Mouse (Mus musculus) hindbrain, embryonic 14.5 days (tissue): ENCODE measurements around the gene Cacna1c. TPM values are rescaled to one million over a fixed set of nuclear protein-coding genes. Genes with fewer than 3 reads are reported as not detected.
"Not testable (repeated sequence)": the region's sequence is repeated elsewhere in the genome, so short reads cannot be mapped to it uniquely, and the experiment has no call there.

ENCODE experiments used
- ATAC-seq: fragments of 200-750 bp; cut with Nextera tagmentation; 2 replicates; pipeline ENCODE4 v1.8.0; 2017; ENCODE audit warnings: moderate number of reproducible peaks, mild to moderate bottlenecking, moderate TSS enrichment, moderate library complexity; ENCODE audit not compliant: low FRiP score
- DNase-seq: peaks from one replicate; pipeline ENCODE4 v3.0.0-alpha.2; 2015; ENCODE audit warnings: low spot score
- H3K27ac ChIP-seq: fragments of 300-500 bp; sonication (generic); 2 replicates; pipeline ENCODE4 v1.5.1; 2014; ENCODE audit warnings: mild to moderate bottlenecking, moderate library complexity
- H3K27me3 ChIP-seq: fragments of 300-500 bp; sonication (generic); 2 replicates; pipeline ENCODE4 v1.6.1; 2014; ENCODE audit warnings: mild to moderate bottlenecking, low read length, mixed read lengths; ENCODE audit not compliant: control insufficient read depth, insufficient read depth
- H3K36me3 ChIP-seq: fragments of 300-500 bp; sonication (generic); replicated peaks from 2 replicates; pipeline ENCODE4 v1.6.1; 2014; ENCODE audit not compliant: control insufficient read depth, insufficient read depth
- H3K4me1 ChIP-seq: fragments of 300-500 bp; sonication (generic); replicated peaks from 2 replicates; pipeline ENCODE4 v1.6.1; 2014; ENCODE audit warnings: antibody characterized with exemption, low read length, mixed read lengths; ENCODE audit not compliant: control insufficient read depth, insufficient read depth
- H3K4me2 ChIP-seq: fragments of 300-500 bp; sonication (generic); replicated peaks from 2 replicates; pipeline ENCODE4 v1.6.1; 2014; ENCODE audit warnings: mild to moderate bottlenecking, moderate library complexity
- H3K4me3 ChIP-seq: fragments of 300-500 bp; sonication (generic); replicated peaks from 2 replicates; pipeline ENCODE4 v1.5.1; 2014; ENCODE audit warnings: mild to moderate bottlenecking, low read length
- H3K9ac ChIP-seq: fragments of 300-500 bp; sonication (generic); 2 replicates; pipeline ENCODE4 v1.6.1; 2014
- H3K9me3 ChIP-seq: fragments of 300-500 bp; sonication (generic); 2 replicates; pipeline ENCODE4 v1.6.1; 2016; ENCODE audit warnings: low read length; ENCODE audit not compliant: control insufficient read depth
- WGBS: fragments of 180-500 bp; shearing (Covaris S2); extraction: QIAGEN DNeasy Blood & Tissue Kit; methylation state at CpG from one replicate; pipeline ENCODE4 v1.1.7; 2014; 5-methylcytosine and 5-hydroxymethylcytosine counted together
- polyA plus RNA-seq: library from polyadenylated mRNA; unstranded; fragments of >200 nt; fragmentation: Nextera tagmentation; extraction: Ambion mirVana; gene quantifications from 2 replicates; pipeline ENCODE4 v1.2.1, GENCODE M21; 2014

The Cacna1c gene
- polyA plus RNA-seq, 1 experiment from 2014 or later, result 10.1 TPM

- Histone ChIP-seq H3K9me3 (no peaks in the 10 kb centered on the region), H3K27me3 (peaks cover 11% of the 10 kb centered on the region), H3K36me3 (peaks cover 46% of the 10 kb centered on the region), H3K27ac (no peak overlapping the region), H3K4me1 (peaks cover 17% of the 10 kb centered on the region), H3K9ac (peak overlapping the region; percentile 37; the same call in 1 of the 2 replicates), H3K4me3 (peak overlapping the region; percentile 27), H3K4me2 (peak overlapping the region; percentile 59)
- ATAC-seq (no peak; the same call in 1 of the 2 replicates), DNase-seq (no peak)
- WGBS, result 35% methylated on average over 10 of the region's 10 CpGs
These were observed 602.1 kb downstream of the Cacna1c start for GRCm38 (mm10) chr6:118594070-118594469.

- 2% methylated on average over 34 of the region's 34 CpGs for WGBS
- DNase-seq, result peak; percentile 48
These were observed 602.7 kb downstream of the Cacna1c start for GRCm38 (mm10) chr6:118593377-118594061.

GRCm38 (mm10) chr6:118592662-118593376 is 603.4 kb downstream of the Cacna1c start:
- H3K9ac ChIP-seq, result peak overlapping the region; percentile 37; the same call in 1 of the 2 replicates
- 26% methylated on average over 21 of the region's 21 CpGs for WGBS

More at GRCm38 (mm10) chr6:118593377-118594061, 602.7 kb downstream of the Cacna1c start:
- H3K9me3 ChIP-seq, result no peaks in the 10 kb centered on the region
- peaks cover 17% of the 10 kb centered on the region for H3K4me1 ChIP-seq
- peaks cover 41% of the 10 kb centered on the region for H3K36me3 ChIP-seq
- H3K4me2 ChIP-seq, result peak overlapping the region; percentile 59
- ATAC-seq, result peak; percentile 34; the same call in 1 of the 2 replicates
- peak overlapping the region; percentile 27 for H3K4me3 ChIP-seq
- peaks cover 11% of the 10 kb centered on the region for H3K27me3 ChIP-seq
- H3K9ac ChIP-seq, result peak overlapping the region; percentile 37
- H3K27ac ChIP-seq, result no peak overlapping the region

GRCm38 (mm10) chr6:118578741-118579140 is 617.5 kb downstream of the Cacna1c start:
- not testable (repeated sequence) for H3K4me2 ChIP-seq, H3K9ac ChIP-seq, H3K27me3 ChIP-seq, DNase-seq, H3K9me3 ChIP-seq, ATAC-seq, H3K36me3 ChIP-seq, H3K4me3 ChIP-seq, H3K4me1 ChIP-seq, H3K27ac ChIP-seq
- WGBS, result 84% methylated on average over 4 of the region's 4 CpGs

More at GRCm38 (mm10) chr6:118592662-118593376, 603.4 kb downstream of the Cacna1c start:
- H3K36me3 ChIP-seq, result peaks cover 36% of the 10 kb centered on the region
- ATAC-seq (no peak), DNase-seq (no peak)
- peaks cover 17% of the 10 kb centered on the region for H3K4me1 ChIP-seq
- H3K27ac ChIP-seq, result no peak overlapping the region
- peak overlapping the region; percentile 27 for H3K4me3 ChIP-seq
- H3K27me3 ChIP-seq, result peaks cover 11% of the 10 kb centered on the region
- H3K9me3 ChIP-seq, result no peaks in the 10 kb centered on the region
- H3K4me2 ChIP-seq, result peak overlapping the region; percentile 59

GRCm38 (mm10) chr6:118574351-118574750 is 621.9 kb downstream of the Cacna1c start:
- H3K27me3 ChIP-seq, result no peaks in the 10 kb centered on the region
- ATAC-seq (peak; percentile 48; the same call in 1 of the 2 replicates), DNase-seq (peak; percentile 44)
- H3K9me3 ChIP-seq, result no peaks in the 10 kb centered on the region
- H3K36me3 ChIP-seq, result no peaks in the 10 kb centered on the region
- H3K4me3 ChIP-seq, result no peak overlapping the region
- 63% methylated on average over 6 of the region's 6 CpGs for WGBS
- no peak overlapping the region for H3K9ac ChIP-seq
- H3K4me2 ChIP-seq, result no peak overlapping the region
- no peak overlapping the region for H3K27ac ChIP-seq
- no peaks in the 10 kb centered on the region for H3K4me1 ChIP-seq

- Histone ChIP-seq H3K9me3 (no peaks in the 10 kb centered on the region), H3K4me2 (no peak overlapping the region), H3K27me3 (no peaks in the 10 kb centered on the region), H3K9ac (no peak overlapping the region), H3K36me3 (no peaks in the 10 kb centered on the region), H3K4me1 (0 out of 2 replicates have a peak, but pooled peaks cover 3% of the 10 kb centered on the region), H3K27ac (no peak overlapping the region), H3K4me3 (no peak overlapping the region)
- ATAC-seq (no peak), DNase-seq (no peak)
- 91% methylated on average over 3 of the region's 3 CpGs for WGBS
These were observed 628.4 kb downstream of the Cacna1c start for GRCm38 (mm10) chr6:118567816-118568215.

GRCm38 (mm10) chr6:118561745-118562609 is 634.2 kb downstream of the Cacna1c start, which contains the start of gene Ankrd26:
Gene Ankrd26 (minus strand): TSS chr6:118562226.
- H3K27ac ChIP-seq, result peak within 1 kb of the TSS; percentile 77
- peaks cover 28% of the 10 kb centered on the region for H3K4me1 ChIP-seq
- peak within 1 kb of the TSS; percentile 62 for H3K4me3 ChIP-seq
- H3K27me3 ChIP-seq, result no peaks in the 10 kb centered on the region
- H3K9ac ChIP-seq, result peak within 1 kb of the TSS; percentile 79
- peak; percentile 97 for ATAC-seq
- DNase-seq, result peak; percentile 91
- WGBS, result 5% methylated on average over 54 of the region's 54 CpGs
- H3K9me3 ChIP-seq, result no peaks in the 10 kb centered on the region
- peak within 1 kb of the TSS; percentile 86 for H3K4me2 ChIP-seq
- H3K36me3 ChIP-seq, result peaks cover 23% of the 10 kb centered on the region

GRCm38 (mm10) chr6:118561225-118561624 is 635.0 kb downstream of the Cacna1c start:
- WGBS, result 85% methylated on average over 8 of the region's 8 CpGs
- ATAC-seq, result no peak
- no peak for DNase-seq
- Histone ChIP-seq H3K27ac (peak overlapping the region; percentile 77), H3K4me2 (peak overlapping the region; percentile 86), H3K9me3 (no peaks in the 10 kb centered on the region), H3K27me3 (no peaks in the 10 kb centered on the region), H3K4me1 (peaks cover 28% of the 10 kb centered on the region), H3K36me3 (peaks cover 31% of the 10 kb centered on the region), H3K9ac (peak overlapping the region; percentile 79), H3K4me3 (peak overlapping the region; percentile 62)
